Mouse (Mus musculus) lung, postnatal 0 days (tissue): ENCODE measurements around the gene Galnt4.

Experiments
- CTCF ChIP-seq: IDR thresholded peaks from 2 replicates; pipeline ENCODE4 v1.5.1; 2016; ENCODE audit warnings: antibody characterized with exemption, mild to moderate bottlenecking
- EP300 ChIP-seq: IDR thresholded peaks from 2 replicates; pipeline ENCODE4 v1.6.1; 2016; ENCODE audit warnings: antibody characterized with exemption, mild to moderate bottlenecking, control low read depth

DNA sequence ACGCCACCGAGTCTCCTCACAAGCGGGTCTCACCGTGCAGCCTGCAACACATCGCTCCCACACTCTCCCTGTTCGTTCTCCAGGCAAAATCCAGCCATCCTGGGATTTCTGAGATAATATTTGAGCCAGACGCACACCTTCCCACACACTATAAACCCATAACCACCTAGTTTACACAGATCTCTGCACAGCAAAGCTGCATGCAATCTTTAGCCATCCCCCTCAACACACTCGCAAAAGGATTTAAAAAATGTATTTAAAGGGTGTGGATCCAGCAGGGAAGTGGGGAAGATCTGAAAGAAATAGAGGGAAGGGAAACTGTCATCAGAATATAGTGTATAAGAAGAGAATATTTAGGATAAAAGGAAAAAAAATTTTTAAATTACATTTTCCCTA, 8.3 kb downstream of the Galnt4 start:
- TF ChIP-seq CTCF, result no peak
- no peak for TF ChIP-seq EP300
